Mouse (Mus musculus) C2C12 (cell line): ENCODE measurements around the gene Zfp827. TPM values are rescaled to one million over a fixed set of nuclear protein-coding genes. Genes with fewer than 3 reads are reported as not detected.

Source experiments
- H3K27me3 ChIP-seq: one replicate; pipeline ENCODE4 v1.6.1; 2011; ENCODE audit not compliant: control insufficient read depth, insufficient read depth, insufficient read length
- H3K36me3 ChIP-seq: one replicate; pipeline ENCODE4 v1.6.1; 2011; ENCODE audit not compliant: control insufficient read depth, insufficient read depth
- H3K4me3 ChIP-seq: one replicate; pipeline ENCODE4 v1.5.1; 2011; ENCODE audit warnings: mild to moderate bottlenecking, control low read depth; ENCODE audit not compliant: poor library complexity, insufficient read depth, severe bottlenecking
- H3K79me2 ChIP-seq: one replicate; pipeline ENCODE4 v1.6.1; 2011; ENCODE audit not compliant: control insufficient read depth, insufficient read depth
- H3K79me3 ChIP-seq: one replicate; pipeline ENCODE4 v1.6.1; 2011; ENCODE audit warnings: low read depth, control low read depth
- H3ac ChIP-seq: one replicate; pipeline ENCODE3; 2011; ENCODE audit warnings: low read depth; ENCODE audit not compliant: control insufficient read depth, insufficient read length
- CEBPB ChIP-seq: IDR thresholded peaks from one replicate; pipeline ENCODE4 v1.6.1; 2011; ENCODE audit warnings: low read depth, mild to moderate bottlenecking, control low read depth, moderate library complexity
- CTCF ChIP-seq: IDR thresholded peaks from one replicate; pipeline ENCODE4 v1.5.1; 2011; ENCODE audit not compliant: control insufficient read depth, insufficient read depth, insufficient read length
- FOSL1 ChIP-seq: IDR thresholded peaks from one replicate; pipeline ENCODE4 v1.8.0; 2011; ENCODE audit warnings: mild to moderate bottlenecking, low read length; ENCODE audit not compliant: poor library complexity, insufficient read depth, severe bottlenecking
- MAX ChIP-seq: IDR thresholded peaks from one replicate; pipeline ENCODE4 v1.6.1; 2011; ENCODE audit warnings: mild to moderate bottlenecking, control low read depth
- MYOD1 ChIP-seq: IDR thresholded peaks from one replicate; pipeline ENCODE4 v1.6.1; 2011; ENCODE audit warnings: low read depth; ENCODE audit not compliant: control insufficient read depth, insufficient read length
- MYOG ChIP-seq: IDR thresholded peaks from one replicate; pipeline ENCODE4 v1.6.1; 2011; ENCODE audit not compliant: control insufficient read depth, insufficient read length; ENCODE audit errors: extremely low read depth
- USF1 ChIP-seq: IDR thresholded peaks from one replicate; pipeline ENCODE4 v1.6.1; 2011; ENCODE audit warnings: low read depth, mild to moderate bottlenecking, control low read depth, moderate library complexity
- long read RNA-seq, 2 experiments: library from polyadenylated mRNA; unstranded; transcript quantifications; one replicate each; pipeline ENCODE4 v2.0.0; 2019 to 2020
- polyA plus RNA-seq: library from polyadenylated mRNA; unstranded; fragments of >200 nt; fragmentation: generic; extraction: Trizol; gene quantifications from one replicate; pipeline ENCODE4 v1.2.1, GENCODE M21; 2012; ENCODE audit warnings: missing spikeins

The Zfp827 gene
- 7.6 TPM for polyA plus RNA-seq
- long read RNA-seq, experiment 1, partial matches to known transcripts = 2 of 4 reads
- long read RNA-seq, experiment 1, other reads (novel, unspliced or antisense) = 2 of 4 reads
- long read RNA-seq, experiment 2, full-length matches to known transcripts = 2 of 15 reads
- long read RNA-seq, experiment 2, partial matches to known transcripts = 4 of 15 reads
- long read RNA-seq, experiment 2, other reads (novel, unspliced or antisense) = 9 of 15 reads

DNA sequence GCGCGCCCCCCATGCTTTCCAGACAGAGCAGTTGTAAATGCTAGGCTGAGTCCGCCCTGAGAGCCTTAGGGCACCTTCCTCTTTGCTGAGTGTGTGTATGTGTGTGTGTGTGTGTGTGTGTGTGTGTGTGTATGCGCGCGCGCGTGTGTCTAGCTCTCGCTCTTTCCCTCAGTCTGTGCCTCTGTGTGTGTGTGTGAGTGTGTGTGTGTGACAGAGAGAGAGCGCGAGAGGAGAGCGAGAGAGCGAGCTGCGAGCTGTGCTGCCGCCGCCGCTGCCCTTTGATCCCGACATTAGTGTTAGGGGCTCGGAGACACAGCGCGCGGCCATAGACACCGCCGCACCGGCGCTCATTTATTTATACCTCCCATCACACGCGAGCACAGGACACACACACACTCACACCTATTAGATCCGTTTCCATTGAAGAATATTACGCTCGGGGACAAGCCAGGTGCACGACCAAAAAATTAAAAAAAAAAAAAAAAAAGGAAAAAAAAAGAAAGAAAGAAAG, at the start of gene Zfp827:
Gene Zfp827, plus strand, starts transcription at position 461 of the 511 bp plus-strand sequence.
- Histone ChIP-seq H3K4me3 (peak within 1 kb of the TSS; percentile 96), H3K79me2 (peaks cover 46% of the 10 kb centered on the region), H3K36me3 (no peaks in the 10 kb centered on the region), H3K27me3 (no peaks in the 10 kb centered on the region), H3K79me3 (peaks cover 20% of the 10 kb centered on the region), H3ac (peak within 1 kb of the TSS; percentile 60)
- TF ChIP-seq MYOG = no peak

DNA sequence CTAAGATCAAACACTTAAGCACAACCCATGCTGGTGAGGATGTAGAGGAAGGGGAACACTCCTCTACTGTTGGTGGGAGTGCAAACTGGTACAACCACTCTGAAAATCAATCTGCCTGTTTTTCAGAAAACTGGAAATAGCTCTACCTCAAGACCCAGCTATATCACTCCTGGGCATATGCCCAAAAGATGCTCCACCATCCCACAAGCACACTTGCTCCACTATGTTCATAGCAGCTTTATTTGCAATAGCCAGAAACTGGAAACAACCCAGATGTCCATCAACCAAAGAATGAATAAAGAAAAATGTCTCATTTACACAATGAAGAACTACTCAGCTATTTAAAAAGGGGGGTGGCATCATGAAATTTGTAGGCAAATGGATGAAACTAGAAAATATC, 23.9 kb upstream of the Zfp827 start:
- no peaks in the 10 kb centered on the region for H3K79me2 ChIP-seq
- no peaks in the 10 kb centered on the region for H3K36me3 ChIP-seq
- no peaks in the 10 kb centered on the region for H3K27me3 ChIP-seq
- no peak overlapping the region for H3ac ChIP-seq
- TF ChIP-seq CTCF (no peak), USF1 (no peak), MYOG (no peak), CEBPB (no peak), FOSL1 (no peak), MAX (no peak), MYOD1 (no peak)
- no peak overlapping the region for H3K4me3 ChIP-seq
- no peaks in the 10 kb centered on the region for H3K79me3 ChIP-seq

DNA sequence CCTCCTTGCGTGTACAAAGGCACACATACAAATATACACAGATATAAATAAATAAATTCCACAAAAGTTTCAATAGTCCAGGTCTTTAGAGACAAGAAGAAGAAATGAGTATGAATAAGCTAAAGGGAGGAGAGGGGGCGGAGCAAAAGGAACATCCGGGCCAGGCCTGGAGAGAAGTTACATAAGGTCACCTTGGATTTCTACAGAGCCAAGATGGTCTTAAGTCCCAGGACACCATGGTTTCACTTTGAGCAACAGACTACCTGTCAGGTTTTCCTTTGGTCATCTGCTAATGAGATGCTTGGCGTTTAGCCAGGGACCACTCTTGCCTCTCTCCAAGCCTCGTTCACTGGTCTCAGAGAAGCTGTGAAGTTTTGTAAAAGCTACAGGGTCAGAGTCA, 13.2 kb upstream of the Zfp827 start:
- no peaks in the 10 kb centered on the region for H3K27me3 ChIP-seq
- no peaks in the 10 kb centered on the region for H3K79me3 ChIP-seq
- no peaks in the 10 kb centered on the region for H3K36me3 ChIP-seq
- no peak overlapping the region for H3K4me3 ChIP-seq
- H3ac ChIP-seq = no peak overlapping the region
- no peak for TF ChIP-seq FOSL1
- no peaks in the 10 kb centered on the region for H3K79me2 ChIP-seq

DNA sequence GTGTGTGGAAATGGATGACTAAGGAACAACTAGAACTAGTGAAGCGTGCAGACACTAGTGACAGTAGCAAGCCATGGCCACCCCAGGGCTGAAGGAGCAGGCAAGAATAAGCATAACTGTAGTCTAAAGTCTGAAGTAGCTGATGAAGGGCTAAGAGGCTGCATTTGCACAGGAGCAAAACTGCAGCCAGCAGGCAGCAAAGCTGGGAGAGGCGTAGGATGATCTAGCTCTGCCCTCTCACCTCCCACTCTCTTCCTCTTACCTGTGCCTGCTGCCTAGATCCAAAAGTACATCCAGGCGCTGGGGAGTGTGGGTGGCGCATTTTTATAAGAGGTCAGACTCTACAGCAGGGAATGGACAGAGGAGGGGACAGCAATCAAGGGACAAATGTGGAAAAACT, 12.2 kb upstream of the Zfp827 start:
- no peaks in the 10 kb centered on the region for H3K79me3 ChIP-seq
- TF ChIP-seq MYOD1 (no peak), MAX (no peak), FOSL1 (no peak), USF1 (no peak), CEBPB (no peak), MYOG (no peak), CTCF (no peak)
- no peaks in the 10 kb centered on the region for H3K36me3 ChIP-seq
- H3ac ChIP-seq = no peak overlapping the region
- H3K27me3 ChIP-seq = no peaks in the 10 kb centered on the region
- no peaks in the 10 kb centered on the region for H3K79me2 ChIP-seq
- H3K4me3 ChIP-seq = no peak overlapping the region

DNA sequence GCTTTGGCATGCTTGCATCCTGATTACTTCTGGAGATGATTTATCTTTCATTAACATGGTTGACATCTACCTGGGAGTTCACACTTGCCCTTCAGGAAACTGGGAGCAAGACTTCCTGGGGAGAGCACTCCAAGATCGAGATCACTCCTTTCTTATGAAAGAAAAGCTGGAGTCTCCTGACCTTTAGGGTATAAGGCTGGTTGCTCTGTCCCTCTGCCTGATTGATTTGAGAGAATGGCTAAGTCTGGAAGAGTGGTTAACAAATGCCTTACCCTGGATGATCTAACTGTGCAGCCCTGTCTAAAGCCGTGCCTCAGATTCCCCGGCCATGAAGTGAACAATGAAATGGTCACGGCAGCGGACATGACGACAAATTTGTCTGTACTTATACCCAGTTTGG, 11.7 kb upstream of the Zfp827 start:
- Histone ChIP-seq H3K36me3 (no peaks in the 10 kb centered on the region), H3K4me3 (no peak overlapping the region), H3K79me2 (no peaks in the 10 kb centered on the region), H3ac (no peak overlapping the region), H3K79me3 (no peaks in the 10 kb centered on the region), H3K27me3 (no peaks in the 10 kb centered on the region)
- TF ChIP-seq CEBPB = no peak
- TF ChIP-seq USF1 = no peak
- TF ChIP-seq MAX = no peak
- TF ChIP-seq MYOG = no peak
- no peak for TF ChIP-seq MYOD1
- no peak for TF ChIP-seq CTCF
- TF ChIP-seq FOSL1 = no peak

DNA sequence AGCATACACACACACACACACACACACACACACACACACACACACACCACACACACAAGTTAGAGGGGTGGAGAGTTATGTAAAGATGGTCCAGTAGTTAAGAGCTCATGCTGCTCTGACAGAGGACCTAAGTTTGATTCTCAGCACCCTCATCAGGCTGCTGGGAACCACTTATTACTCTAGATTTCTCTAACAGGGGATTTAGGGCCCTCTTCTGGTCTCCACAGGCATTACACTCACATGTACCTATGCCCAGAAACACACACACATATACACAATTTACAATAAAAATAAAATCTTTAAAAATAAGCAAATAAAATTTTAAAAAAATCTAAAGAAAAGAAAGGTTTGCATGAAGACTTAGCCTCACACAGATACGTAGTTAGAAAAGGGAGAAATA, 4.3 kb upstream of the Zfp827 start:
- Histone ChIP-seq H3ac (no peak overlapping the region), H3K36me3 (no peaks in the 10 kb centered on the region), H3K79me3 (no peaks in the 10 kb centered on the region), H3K27me3 (no peaks in the 10 kb centered on the region), H3K4me3 (no peak overlapping the region), H3K79me2 (peaks cover 11% of the 10 kb centered on the region)
- TF ChIP-seq CTCF (no peak), MYOD1 (no peak), MAX (no peak), USF1 (no peak), FOSL1 (no peak), MYOG (no peak), CEBPB (no peak)
